Mouse (Mus musculus): ENCODE data around the gene Hgd. TPM values are rescaled to one million over a fixed set of nuclear protein-coding genes. Genes with fewer than 3 reads are reported as not detected.

The Hgd gene
- total and polyA plus RNA-seq, 2 experiments from 2014 or later, result 0.18 TPM; not detected in 1

DNA sequence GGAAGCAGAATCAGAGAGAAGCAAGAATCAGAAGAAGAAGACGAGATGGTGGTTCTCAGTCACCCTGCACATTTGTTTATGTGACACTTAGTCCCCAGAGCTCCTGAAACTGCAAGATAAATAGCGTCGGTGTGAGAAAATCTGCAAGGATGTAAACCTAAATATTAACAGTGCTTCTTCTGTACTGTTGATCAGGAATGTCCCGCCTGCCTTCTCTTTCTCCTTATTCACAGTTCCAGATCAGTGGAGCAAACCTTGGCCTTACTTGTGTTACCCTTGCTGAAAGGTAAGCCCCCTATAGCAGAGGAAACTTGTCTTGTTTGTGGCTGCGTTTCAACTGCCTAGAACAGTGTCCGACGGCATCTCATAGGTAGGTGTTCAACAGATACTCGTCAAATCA is 97.6 kb downstream of the Hgd start:
- WGBS, result 87% methylated on average over 8 of the region's 8 CpGs
- Histone ChIP-seq H3K9me3 (replicated peaks; ENCODE audit: control insufficient read depth, low read length) (no peaks in the 10 kb centered on the region), H3K4me3 (ENCODE audit: low read depth, low read length) (no peak overlapping the region), H3K4me2 (ENCODE audit: low read depth, low read length) (no peak overlapping the region), H3K27me3 (ENCODE audit: control insufficient read depth, insufficient read depth, low read length) (no peaks in the 10 kb centered on the region), H3K27ac (ENCODE audit: low read depth) (no peak overlapping the region), H3K9ac (replicated peaks; ENCODE audit: low read depth, low read length) (no peak overlapping the region), H3K36me3 (replicated peaks; ENCODE audit: control insufficient read depth, insufficient read depth, low read length) (no peaks in the 10 kb centered on the region), H3K4me1 (ENCODE audit: control insufficient read depth, insufficient read depth) (no peaks in the 10 kb centered on the region)
- no peak for ATAC-seq (ENCODE audit: insufficient read depth, low read depth)
- no peak for DNase-seq (ENCODE audit: low spot score)
- TF ChIP-seq CTCF (IDR thresholded peaks at IDR 0.05; ENCODE audit: low read depth) (no peak), EP300 (IDR thresholded peaks at IDR 0.05; ENCODE audit: low read depth) (no peak)

GRCm38 (mm10) chr16:37680216-37680615 is 100.3 kb downstream of the Hgd start:
- no peaks in the 10 kb centered on the region for H3K27me3 ChIP-seq (ENCODE audit: control insufficient read depth, insufficient read depth, low read length)
- no peak overlapping the region for H3K27ac ChIP-seq (ENCODE audit: low read depth)
- 75% methylated on average over 2 of the region's 2 CpGs for WGBS
- H3K9me3 ChIP-seq (replicated peaks; ENCODE audit: control insufficient read depth, low read length), result no peaks in the 10 kb centered on the region
- H3K36me3 ChIP-seq (replicated peaks; ENCODE audit: control insufficient read depth, insufficient read depth, low read length), result no peaks in the 10 kb centered on the region
- no peak overlapping the region for H3K4me3 ChIP-seq (ENCODE audit: low read depth, low read length)
- ATAC-seq (ENCODE audit: insufficient read depth, low read depth), result no peak
- H3K4me1 ChIP-seq (ENCODE audit: control insufficient read depth, insufficient read depth), result peaks cover 17% of the 10 kb centered on the region; the same call in 1 of the 2 replicates
- H3K4me2 ChIP-seq (ENCODE audit: low read depth, low read length), result no peak overlapping the region
- H3K9ac ChIP-seq (replicated peaks; ENCODE audit: low read depth, low read length), result no peak overlapping the region
- no peak for DNase-seq (ENCODE audit: low spot score)
- no peak for TF ChIP-seq EP300 (IDR thresholded peaks at IDR 0.05; ENCODE audit: low read depth)
- TF ChIP-seq CTCF (IDR thresholded peaks at IDR 0.05; ENCODE audit: low read depth), result no peak

- ATAC-seq (ENCODE audit: insufficient read depth, low read depth) (no peak), DNase-seq (ENCODE audit: low spot score) (no peak)
- H3K4me3 ChIP-seq (ENCODE audit: low read depth, low read length), result no peak overlapping the region
- H3K27me3 ChIP-seq (ENCODE audit: control insufficient read depth, insufficient read depth, low read length), result no peaks in the 10 kb centered on the region
- H3K4me1 ChIP-seq (ENCODE audit: control insufficient read depth, insufficient read depth), result peaks cover 17% of the 10 kb centered on the region
- 83% methylated on average over 8 of the region's 8 CpGs for WGBS
- no peaks in the 10 kb centered on the region for H3K9me3 ChIP-seq (replicated peaks; ENCODE audit: control insufficient read depth, low read length)
- no peak for TF ChIP-seq EP300 (IDR thresholded peaks at IDR 0.05; ENCODE audit: low read depth)
- no peak for TF ChIP-seq CTCF (IDR thresholded peaks at IDR 0.05; ENCODE audit: low read depth)
- no peak overlapping the region for H3K4me2 ChIP-seq (ENCODE audit: low read depth, low read length)
- no peaks in the 10 kb centered on the region for H3K36me3 ChIP-seq (replicated peaks; ENCODE audit: control insufficient read depth, insufficient read depth, low read length)
- H3K9ac ChIP-seq (replicated peaks; ENCODE audit: low read depth, low read length), result no peak overlapping the region
- no peak overlapping the region for H3K27ac ChIP-seq (ENCODE audit: low read depth)
Observed at GRCm38 (mm10) chr16:37680831-37681230, 100.9 kb downstream of the Hgd start.

Other genes starting within 250 kb of the Hgd start
- gene Stxbp5l, start 195.2 kb upstream of the Hgd start, total RNA-seq (2014; rRNA removed; ENCODE audit: low replicate concordance), result not detected in 2 replicates
- gene Stxbp5l, start 195.2 kb upstream of the Hgd start, polyA plus RNA-seq (2015; fragmentation: Nextera tagmentation; extraction: Ambion mirVana), result 0.12 and 0.30 TPM in 2 replicates
- 8.5 and 9.0 TPM in 2 replicates for gene Gtf2e1, start 40.4 kb upstream of the Hgd start, total RNA-seq (2014; rRNA removed; ENCODE audit: low replicate concordance)
- gene Gtf2e1, start 40.4 kb upstream of the Hgd start, polyA plus RNA-seq (2015; fragmentation: Nextera tagmentation; extraction: Ambion mirVana), result 11.4 and 12.1 TPM in 2 replicates
- gene Rabl3, start 40.3 kb upstream of the Hgd start, total RNA-seq (2014; rRNA removed; ENCODE audit: low replicate concordance), result 4.8 and 4.9 TPM in 2 replicates
- 17.5 and 18.5 TPM in 2 replicates for gene Rabl3, start 40.3 kb upstream of the Hgd start, polyA plus RNA-seq (2015; fragmentation: Nextera tagmentation; extraction: Ambion mirVana)
- 98.7 and 107 TPM in 2 replicates for gene Ndufb4, start 74.3 kb downstream of the Hgd start, total RNA-seq (2014; rRNA removed; ENCODE audit: low replicate concordance)
- 242 and 274 TPM in 2 replicates for gene Ndufb4, start 74.3 kb downstream of the Hgd start, polyA plus RNA-seq (2015; fragmentation: Nextera tagmentation; extraction: Ambion mirVana)
- 289 and 316 TPM in 2 replicates for gene Fstl1, start 196.7 kb downstream of the Hgd start, total RNA-seq (2014; rRNA removed; ENCODE audit: low replicate concordance)
- 271 and 272 TPM in 2 replicates for gene Fstl1, start 196.7 kb downstream of the Hgd start, polyA plus RNA-seq (2015; fragmentation: Nextera tagmentation; extraction: Ambion mirVana)